Mouse (Mus musculus) kidney, embryonic 15.5 days (tissue): ENCODE measurements around the gene Tmem262. TPM values are rescaled to one million over a fixed set of nuclear protein-coding genes. Genes with fewer than 3 reads are reported as not detected.

Experiments used
- microRNA-seq: library from miRNA; unstranded; fragments of <30 nt; microRNA quantifications from one replicate; pipeline ENCODE4, GENCODE M21; 2016
- polyA plus RNA-seq: library from polyadenylated mRNA; unstranded; fragments of >200 nt; fragmentation: Nextera tagmentation; extraction: Ambion mirVana; gene quantifications from 2 replicates; pipeline ENCODE4 v1.2.1, GENCODE M21; 2015

Gene Tmem262
- polyA plus RNA-seq, 1 experiment from 2014 or later: not detected

Small RNA genes within 50 kb of the gene (microRNA-seq; reads per million reads assigned to microRNA genes)
- gene Mir6988: 1.2 reads per million

Other genes with a start within 250 kb of the Tmem262 start
- 40.2 and 43.1 TPM in 2 replicates for gene Frmd8, start 204.8 kb upstream of the Tmem262 start, polyA plus RNA-seq
- 8.1 and 8.5 TPM in 2 replicates for gene Slc25a45, start 202.2 kb upstream of the Tmem262 start, polyA plus RNA-seq
- gene Tigd3, start 185.9 kb upstream of the Tmem262 start, polyA plus RNA-seq: 4.2 and 4.7 TPM in 2 replicates
- gene Dpf2, start 167.0 kb upstream of the Tmem262 start, polyA plus RNA-seq: 166 and 178 TPM in 2 replicates
- 13.4 and 15.5 TPM in 2 replicates for gene Cdc42ep2, start 155.2 kb upstream of the Tmem262 start, polyA plus RNA-seq
- 75.3 and 83.2 TPM in 2 replicates for gene Pola2, start 115.8 kb upstream of the Tmem262 start, polyA plus RNA-seq
- not detected in 2 replicates for gene Slc22a20, start 93.9 kb upstream of the Tmem262 start, polyA plus RNA-seq
- 8.4 and 11.1 TPM in 2 replicates for gene Capn1, start 64.1 kb upstream of the Tmem262 start, polyA plus RNA-seq
- gene Syvn1, start 33.5 kb upstream of the Tmem262 start, polyA plus RNA-seq: 35.6 and 38.5 TPM in 2 replicates
- gene Mrpl49, start 22.2 kb upstream of the Tmem262 start, polyA plus RNA-seq: 77.9 and 81.6 TPM in 2 replicates
- gene Fau, start 22.2 kb upstream of the Tmem262 start, polyA plus RNA-seq: 741 and 838 TPM in 2 replicates
- gene Znhit2, start 18.8 kb upstream of the Tmem262 start, polyA plus RNA-seq: 33.0 and 33.2 TPM in 2 replicates
- 23.6 and 24.9 TPM in 2 replicates for gene Tm7sf2, start 11.7 kb upstream of the Tmem262 start, polyA plus RNA-seq
- gene Vps51, start 2.8 kb upstream of the Tmem262 start, polyA plus RNA-seq: 70.3 and 78.5 TPM in 2 replicates
- gene Gm28374, start 2.2 kb downstream of the Tmem262 start, polyA plus RNA-seq: 1.6 and 2.0 TPM in 2 replicates
- 73.7 and 79.5 TPM in 2 replicates for gene Zfpl1, start 4.9 kb downstream of the Tmem262 start, polyA plus RNA-seq
- 44.8 and 45.8 TPM in 2 replicates for gene Cdca5, start 5.0 kb downstream of the Tmem262 start, polyA plus RNA-seq
- gene AC131692.1, start 14.4 kb downstream of the Tmem262 start, polyA plus RNA-seq: 0.34 and 0.55 TPM in 2 replicates
- gene Naaladl1, start 25.7 kb downstream of the Tmem262 start, polyA plus RNA-seq: 0.51 and 0.54 TPM in 2 replicates
- gene Sac3d1, start 38.6 kb downstream of the Tmem262 start, polyA plus RNA-seq: 44.0 and 47.2 TPM in 2 replicates
- gene Snx15, start 48.3 kb downstream of the Tmem262 start, polyA plus RNA-seq: 32.3 and 34.2 TPM in 2 replicates
- gene Batf2, start 61.0 kb downstream of the Tmem262 start, polyA plus RNA-seq: 0.52 and 0.54 TPM in 2 replicates
- gene Arl2, start 61.5 kb downstream of the Tmem262 start, polyA plus RNA-seq: 103 and 113 TPM in 2 replicates
- not detected in 2 replicates for gene Majin, start 104.4 kb downstream of the Tmem262 start, polyA plus RNA-seq
- 0.39 and 0.74 TPM in 2 replicates for gene Gpha2, start 146.3 kb downstream of the Tmem262 start, polyA plus RNA-seq
- gene Ppp2r5b, start 155.8 kb downstream of the Tmem262 start, polyA plus RNA-seq: 22.9 and 27.6 TPM in 2 replicates
- 9.8 and 12.1 TPM in 2 replicates for gene Atg2a, start 161.6 kb downstream of the Tmem262 start, polyA plus RNA-seq
- 67.8 and 81.8 TPM in 2 replicates for gene Ehd1, start 196.7 kb downstream of the Tmem262 start, polyA plus RNA-seq
- gene Cdc42bpg, start 226.4 kb downstream of the Tmem262 start, polyA plus RNA-seq: 0.78 and 1.0 TPM in 2 replicates